Mouse (Mus musculus): Measurements from ENCODE around the gene Bbof1.

GRCm38 (mm10) chr12:84408819-84409507 is at the start of gene Bbof1, which contains the start of gene Entpd5:
- TF ChIP-seq TAL1 (IDR thresholded peaks at IDR 0.05; ENCODE audit: low read length) (no peak), GATA1 (IDR thresholded peaks at IDR 0.05; ENCODE audit: low read length) (no peak)
